Mouse (Mus musculus) CH12.LX (cell line): ENCODE results near the gene Ezh1. TPM values are rescaled to one million over a fixed set of nuclear protein-coding genes. Genes with fewer than 3 reads are reported as not detected.

Source experiments
- DNase-seq: peaks from one replicate; pipeline ENCODE4 v3.0.0-alpha.2; 2013; ENCODE audit errors: extremely low read depth
- H3K27ac ChIP-seq: 2 replicates; pipeline ENCODE4 v1.5.1; 2012; ENCODE audit warnings: low read depth, mild to moderate bottlenecking, control low read depth, moderate library complexity; ENCODE audit not compliant: insufficient read depth
- H3K27me3 ChIP-seq: replicated peaks from 2 replicates; pipeline ENCODE3; 2012; ENCODE audit warnings: inconsistent platforms
- H3K36me3 ChIP-seq, 2 experiments: replicated peaks in 1 of 2; 2 replicates each; pipeline versions ENCODE3 to v1.6.1; 2012; ENCODE audit warnings: inconsistent platforms in 1 of 2, low read length in 1 of 2, mild to moderate bottlenecking in 1 of 2, mixed read lengths in 1 of 2, moderate library complexity in 1 of 2; ENCODE audit not compliant: control insufficient read depth in 1 of 2, insufficient read depth in 1 of 2
- H3K4me1 ChIP-seq, 2 experiments: 2 replicates each; pipeline ENCODE4 v1.6.1; 2012; ENCODE audit warnings: inconsistent platforms in 1 of 2, moderate library complexity in 1 of 2; ENCODE audit not compliant: insufficient read depth in 2 of 2, control insufficient read depth in 1 of 2
- H3K4me2 ChIP-seq: 2 replicates; pipeline ENCODE4 v1.6.1; 2012; ENCODE audit warnings: low read depth, mild to moderate bottlenecking, control low read depth; ENCODE audit not compliant: poor library complexity, insufficient read depth, severe bottlenecking
- H3K4me3 ChIP-seq, 3 experiments: fragments of 150-350 bp in 1 of 3; sonication (generic) in 1 of 3; replicated peaks in 1 of 3; 2 replicates each; pipeline versions ENCODE3 to v1.5.1; 2011 to 2012; ENCODE audit warnings: low read depth in 2 of 3, low read length in 2 of 3, mild to moderate bottlenecking in 2 of 3, moderate library complexity in 2 of 3, control low read depth in 1 of 3, improper control_type of control experiment in 1 of 3, inconsistent platforms in 1 of 3, mixed read lengths in 1 of 3; ENCODE audit not compliant: poor library complexity in 1 of 3
- H3K79me2 ChIP-seq: replicated peaks from 2 replicates; pipeline ENCODE4 v1.6.1; 2012; ENCODE audit warnings: mild to moderate bottlenecking, moderate library complexity; ENCODE audit not compliant: control insufficient read depth, poor library complexity, insufficient read depth, severe bottlenecking; ENCODE audit errors: extremely low read depth
- H3K9ac ChIP-seq: 2 replicates; pipeline ENCODE4 v1.6.1; 2012; ENCODE audit warnings: low read depth, mild to moderate bottlenecking, control low read depth, moderate library complexity; ENCODE audit not compliant: insufficient read depth
- H3K9me3 ChIP-seq: replicated peaks from 2 replicates; pipeline ENCODE3; 2012; ENCODE audit warnings: low read length, inconsistent platforms, mixed read lengths
- E2F4 ChIP-seq: IDR thresholded peaks from 2 replicates; pipeline ENCODE4 v1.6.1; 2011; ENCODE audit warnings: low read depth, low read length, improper control_type of control experiment; ENCODE audit not compliant: insufficient replicate concordance
- HCFC1 ChIP-seq: IDR thresholded peaks from 2 replicates; pipeline ENCODE4 v1.6.1; 2012; ENCODE audit warnings: low read depth, mild to moderate bottlenecking, inconsistent platforms, low read length, improper control_type of control experiment
- JUND ChIP-seq: conservative IDR thresholded peaks from 2 replicates; pipeline ENCODE4 v1.6.1; 2011; ENCODE audit warnings: low read depth, low read length, improper control_type of control experiment
- KAT2A ChIP-seq: IDR thresholded peaks from 2 replicates; pipeline ENCODE4 v1.6.1; 2012; ENCODE audit warnings: low read length, improper control_type of control experiment, inconsistent platforms; ENCODE audit not compliant: insufficient replicate concordance
- MAX ChIP-seq: IDR thresholded peaks from 2 replicates; pipeline ENCODE4 v1.6.1; 2011; ENCODE audit warnings: low read length, improper control_type of control experiment
- MYC ChIP-seq: IDR thresholded peaks from 2 replicates; pipeline ENCODE4 v1.6.1; 2011; ENCODE audit warnings: low read depth, mild to moderate bottlenecking, improper control_type of control experiment, low read length
- NELFE ChIP-seq: IDR thresholded peaks from 2 replicates; pipeline ENCODE4 v1.6.1; 2011; ENCODE audit warnings: low read depth, low read length, improper control_type of control experiment
- NRF1 ChIP-seq: IDR thresholded peaks from 2 replicates; pipeline ENCODE4 v1.6.1; 2014; ENCODE audit warnings: low read depth, mild to moderate bottlenecking, inconsistent platforms, low read length, improper control_type of control experiment, moderate library complexity
- PAX5 ChIP-seq: IDR thresholded peaks from 2 replicates; pipeline ENCODE4 v1.6.1; 2012; ENCODE audit warnings: low read length, inconsistent platforms, mixed read lengths
- POLR2AphosphoS2 ChIP-seq: IDR thresholded peaks from 2 replicates; pipeline ENCODE4 v1.6.1; 2011; ENCODE audit warnings: low read depth, low read length, improper control_type of control experiment
- RAD21 ChIP-seq: IDR thresholded peaks from 2 replicates; pipeline ENCODE4 v1.6.1; 2011; ENCODE audit warnings: low read depth, mild to moderate bottlenecking, low read length, improper control_type of control experiment, moderate library complexity
- SMC3 ChIP-seq: IDR thresholded peaks from 2 replicates; pipeline ENCODE4 v1.6.1; 2011; ENCODE audit warnings: low read depth, low read length, improper control_type of control experiment
- TBP ChIP-seq: conservative IDR thresholded peaks from 2 replicates; pipeline ENCODE4 v1.6.1; 2011; ENCODE audit warnings: low read depth, low read length, improper control_type of control experiment
- USF1 ChIP-seq: IDR thresholded peaks from 2 replicates; pipeline ENCODE4 v1.6.1; 2014; ENCODE audit warnings: low read depth, mild to moderate bottlenecking, inconsistent platforms, low read length, improper control_type of control experiment
- USF2 ChIP-seq: conservative IDR thresholded peaks from 2 replicates; pipeline ENCODE4 v1.6.1; 2011; ENCODE audit warnings: low read depth, low read length, improper control_type of control experiment
- ZKSCAN1 ChIP-seq: IDR thresholded peaks from 2 replicates; pipeline ENCODE4 v1.6.1; 2012; ENCODE audit warnings: low read depth, inconsistent platforms, low read length, improper control_type of control experiment, borderline replicate concordance
- ZMIZ1 ChIP-seq: IDR thresholded peaks from 2 replicates; pipeline ENCODE4 v1.6.1; 2012; ENCODE audit warnings: low read depth, mild to moderate bottlenecking, inconsistent platforms, low read length, improper control_type of control experiment
- ZNF384 ChIP-seq: IDR thresholded peaks from 2 replicates; pipeline ENCODE4 v1.6.1; 2012; ENCODE audit warnings: low read depth, low read length, improper control_type of control experiment, inconsistent platforms
- dilution Hi-C: fragments of 300-500 bp; cut with MboI; formaldehyde crosslinking; loops from 2 replicates; pipeline ENCODE4 v1.14.3; 2020; ENCODE audit warnings: low sequenced_read_pairs; ENCODE audit not compliant: extremely low pct_unique_long_range_greater_than_20kb, extremely low pct_ligation_motif_present
- in situ Hi-C: fragments of 300-500 bp; cut with MboI; formaldehyde crosslinking; loops from 3 replicates; pipeline ENCODE4 v1.14.3; 2019; ENCODE audit warnings: low sequenced_read_pairs, low pct_ligation_motif_present, low pct_unique_long_range_greater_than_20kb, mixed read lengths
- polyA plus RNA-seq: library from polyadenylated mRNA; unstranded; fragments of >175 nt; gene quantifications from 2 replicates; pipeline ENCODE4 v1.2.1, GENCODE M21; 2012; ENCODE audit warnings: low read depth; ENCODE audit not compliant: insufficient read length
- total RNA-seq, 2 experiments: library from RNA; depleted of rRNA; stranded (reverse); fragments of 300-350 nt in 1 of 2; fragments of >200 nt in 1 of 2; gene quantifications; 2 replicates each; pipeline ENCODE4 v1.2.3; 2012 to 2014

The Ezh1 gene
- total and polyA plus RNA-seq, 3 experiments, result 8.7 to 15.3 (median 12.1) TPM

GRCm38 (mm10) chr11:101194137-101194536 is 32.1 kb downstream of the Ezh1 start:
- TF ChIP-seq E2F4 (no peak), ZMIZ1 (0 out of 2 replicates have a peak, but pooled peaks have one; percentile 44)
- dilution Hi-C loops (no loop called here), in situ Hi-C loops (no loop called here)
- Histone ChIP-seq H3K4me1 (peaks cover 25 to 44% of the 10 kb centered on the region in 2 experiments), H3K27ac (peak overlapping the region; percentile 58), H3K79me2 (no peaks in the 10 kb centered on the region), H3K36me3 (peaks cover 40 to 95% of the 10 kb centered on the region in 2 experiments), H3K9me3 (no peaks in the 10 kb centered on the region), H3K4me2 (peak overlapping the region; percentile 44), H3K4me3 (peak overlapping the region in 1 of 3 experiments; percentile 15), H3K27me3 (no peaks in the 10 kb centered on the region), H3K9ac (peak overlapping the region; percentile 11; the same call in 1 of the 2 replicates)
- DNase-seq, result no peak

- dilution Hi-C loops (no loop called here), in situ Hi-C loops (no loop called here)
- Histone ChIP-seq H3K4me3 (no peak overlapping the region), H3K27ac (no peak overlapping the region), H3K9ac (no peak overlapping the region), H3K9me3 (no peaks in the 10 kb centered on the region), H3K4me1 (peaks cover 25 to 44% of the 10 kb centered on the region in 2 experiments), H3K27me3 (no peaks in the 10 kb centered on the region), H3K36me3 (peaks cover 42 to 95% of the 10 kb centered on the region in 2 experiments), H3K4me2 (no peak overlapping the region), H3K79me2 (no peaks in the 10 kb centered on the region)
- DNase-seq, result no peak
- TF ChIP-seq MYC (no peak), ZKSCAN1 (no peak), RAD21 (no peak), USF2 (no peak), TBP (no peak), SMC3 (no peak), ZNF384 (no peak), NELFE (no peak), JUND (no peak), HCFC1 (no peak), USF1 (no peak), POLR2AphosphoS2 (no peak; the same call in 1 of the 2 replicates), ZMIZ1 (no peak), NRF1 (no peak), PAX5 (no peak), KAT2A (no peak), MAX (no peak)
Observed at GRCm38 (mm10) chr11:101193076-101193475, 33.2 kb downstream of the Ezh1 start.
